Mouse (Mus musculus): Measurements from ENCODE around the gene Zc3hav1l.

DNA sequence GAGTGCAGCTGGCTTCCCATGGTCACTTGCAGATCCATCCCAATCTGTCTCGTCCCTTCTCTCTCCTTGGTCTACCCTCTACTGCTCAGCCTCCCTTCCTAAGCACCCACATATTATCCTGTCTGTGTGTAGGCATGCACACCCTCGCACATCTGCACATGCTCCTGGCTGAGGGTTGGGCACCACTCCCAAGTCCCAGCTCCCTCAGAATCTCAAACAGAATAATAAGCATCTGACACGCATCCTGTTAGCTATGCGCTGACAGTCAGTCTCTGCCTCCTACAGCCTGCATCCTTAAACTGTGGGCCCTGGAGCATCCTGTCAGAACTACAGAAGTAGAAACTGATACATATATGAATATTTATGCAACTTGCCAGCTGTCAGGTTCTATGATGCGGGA lies 58.4 kb downstream of the Zc3hav1l start:
- TF ChIP-seq CTCF (IDR thresholded peaks at IDR 0.05; ENCODE audit: insufficient read depth, low read depth, low read length): no peak
- TF ChIP-seq POLR2A (IDR thresholded peaks at IDR 0.05; ENCODE audit: insufficient read depth, low read depth, low read length): no peak

All from olfactory bulb, adult 2 months (tissue).